Mouse (Mus musculus): ENCODE measurements around the gene Armc7.
"Not testable (repeated sequence)": the region's sequence is repeated elsewhere in the genome, so short reads cannot be mapped to it uniquely, and the experiment has no call there.

Gene Armc7

DNA sequence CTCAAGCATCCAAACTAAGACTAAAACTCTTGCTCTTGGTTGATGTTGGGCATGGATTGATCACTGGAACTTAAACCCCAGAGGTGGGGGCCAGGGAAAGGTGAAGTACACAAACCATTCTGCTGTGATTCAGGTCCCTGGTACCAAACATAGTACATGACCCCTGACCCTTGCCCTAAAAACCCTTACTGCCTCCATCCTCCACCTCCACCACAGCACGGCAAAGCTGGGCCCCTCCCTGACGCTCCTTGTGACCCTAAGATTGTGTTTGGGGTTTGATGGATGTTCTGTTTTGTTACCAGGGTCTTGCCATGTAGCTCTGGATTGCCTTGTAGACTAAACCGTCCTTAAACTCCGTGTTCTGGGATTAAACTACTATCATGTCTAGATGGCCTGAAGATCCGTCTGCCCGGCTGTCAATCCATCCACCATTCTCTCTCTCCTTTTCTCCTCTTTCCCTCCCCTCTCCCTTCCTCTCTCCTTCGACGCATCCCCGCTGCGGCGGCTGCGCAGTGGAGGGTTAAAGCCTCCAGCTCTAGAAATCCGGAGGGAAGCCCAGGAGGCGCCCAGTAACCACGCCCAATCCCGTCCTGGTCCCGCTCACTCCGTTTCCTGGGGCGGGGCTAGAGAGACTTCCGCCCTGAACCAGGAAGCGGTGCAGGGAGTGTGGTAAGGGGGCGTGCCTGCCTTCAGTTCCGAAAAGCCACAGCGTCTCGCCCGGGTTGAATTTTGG, at the start of gene Armc7:
TSS of gene Armc7 (plus strand) at position 643 of the 733 bp plus-strand sequence.
- peak; percentile 92 for DNase-seq (ENCODE audit: low read depth)

DNA sequence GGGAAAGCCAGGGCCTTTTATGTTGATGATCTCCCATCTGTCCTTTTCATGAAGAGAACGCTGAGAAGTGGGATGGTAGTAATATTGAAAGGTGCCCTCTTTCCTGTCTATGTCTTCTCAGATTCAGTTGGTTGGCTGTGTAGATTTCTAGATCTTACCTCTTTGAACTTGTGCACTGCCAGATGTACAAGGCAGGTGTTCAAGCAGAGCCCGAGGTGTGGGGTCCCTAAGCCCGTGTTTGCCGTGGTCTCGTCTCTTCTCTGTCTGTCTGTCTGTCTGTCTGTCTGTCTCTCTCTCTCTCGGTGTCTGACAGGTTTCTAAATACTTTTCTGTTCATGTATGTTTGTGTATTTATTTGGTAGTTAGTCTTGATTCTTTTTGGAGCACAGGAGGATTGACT, 49.8 kb upstream of the Armc7 start:
- no peak for DNase-seq (ENCODE audit: low read depth)

DNA sequence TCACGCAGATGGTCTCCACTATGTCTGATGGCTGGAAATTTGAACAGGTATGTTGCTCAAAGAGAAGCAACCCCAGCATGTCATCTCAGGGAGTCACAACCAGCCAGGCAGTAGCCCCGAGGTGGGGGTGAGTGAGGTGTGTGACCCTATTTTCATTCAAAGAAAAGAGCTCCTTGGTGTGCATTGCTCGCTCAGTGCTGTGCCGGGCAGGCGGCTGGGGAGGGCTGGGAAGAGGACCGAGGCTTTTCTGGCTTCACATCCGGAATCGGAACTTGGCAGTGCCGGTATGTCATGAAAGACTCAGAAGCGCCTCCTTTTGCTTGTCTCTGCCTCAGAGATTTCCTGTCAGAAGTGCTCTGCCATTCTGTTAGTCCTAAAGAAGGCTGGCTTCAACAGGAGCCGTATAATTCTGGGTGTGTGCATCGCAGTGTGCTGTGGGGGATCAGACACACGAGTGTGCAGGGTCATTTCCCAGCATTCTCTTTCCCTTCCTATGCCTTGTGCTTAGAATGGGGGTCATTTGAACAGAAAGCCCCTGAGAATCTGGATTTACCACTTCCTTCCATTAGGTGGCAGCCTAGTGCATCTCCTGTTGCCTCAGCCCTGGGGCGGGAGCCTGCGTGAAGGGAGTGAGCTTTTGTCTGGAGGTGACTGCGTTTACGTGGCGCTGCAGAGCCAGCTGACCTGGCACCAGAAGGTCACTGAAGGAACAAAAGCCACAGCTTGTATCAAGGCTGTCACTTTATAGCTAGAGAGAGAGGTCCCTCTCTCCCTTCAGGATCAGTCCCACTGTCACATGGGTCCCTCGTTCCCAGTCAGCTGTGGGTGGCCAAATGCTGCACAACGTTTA, 47.8 kb upstream of the Armc7 start:
- peak; percentile 91 for DNase-seq (ENCODE audit: low read depth)

DNA sequence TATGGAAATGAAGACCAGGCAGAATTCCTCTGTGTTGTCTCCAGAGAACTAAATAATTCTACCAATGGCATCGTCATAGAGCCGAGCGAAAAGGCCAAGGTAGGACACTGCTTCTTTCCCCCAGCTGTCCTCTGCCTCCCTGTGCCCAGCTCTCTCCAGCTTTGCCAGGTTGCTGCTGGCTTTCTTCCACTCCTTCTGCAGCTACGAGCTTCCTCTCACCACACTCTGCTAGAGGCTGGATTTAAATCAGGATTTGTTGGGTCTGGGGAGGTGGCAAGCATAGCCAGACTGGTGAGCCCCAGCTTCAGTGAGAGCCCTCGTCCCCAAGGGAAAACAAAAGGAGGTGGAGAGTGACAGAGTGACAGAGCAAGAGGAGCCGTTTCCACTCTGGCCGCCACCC, 46.2 kb upstream of the Armc7 start:
- no peak for DNase-seq (ENCODE audit: low read depth)

- DNase-seq (ENCODE audit: low read depth): no peak
These were observed 44.9 kb upstream of the Armc7 start for GRCm38 (mm10) chr11:115430561-115430960.

GRCm38 (mm10) chr11:115432814-115433213, 42.7 kb upstream of the Armc7 start:
- no peak for DNase-seq (ENCODE audit: low read depth)

GRCm38 (mm10) chr11:115433342-115433741, 42.1 kb upstream of the Armc7 start:
- no peak for DNase-seq (ENCODE audit: low read depth)

DNA sequence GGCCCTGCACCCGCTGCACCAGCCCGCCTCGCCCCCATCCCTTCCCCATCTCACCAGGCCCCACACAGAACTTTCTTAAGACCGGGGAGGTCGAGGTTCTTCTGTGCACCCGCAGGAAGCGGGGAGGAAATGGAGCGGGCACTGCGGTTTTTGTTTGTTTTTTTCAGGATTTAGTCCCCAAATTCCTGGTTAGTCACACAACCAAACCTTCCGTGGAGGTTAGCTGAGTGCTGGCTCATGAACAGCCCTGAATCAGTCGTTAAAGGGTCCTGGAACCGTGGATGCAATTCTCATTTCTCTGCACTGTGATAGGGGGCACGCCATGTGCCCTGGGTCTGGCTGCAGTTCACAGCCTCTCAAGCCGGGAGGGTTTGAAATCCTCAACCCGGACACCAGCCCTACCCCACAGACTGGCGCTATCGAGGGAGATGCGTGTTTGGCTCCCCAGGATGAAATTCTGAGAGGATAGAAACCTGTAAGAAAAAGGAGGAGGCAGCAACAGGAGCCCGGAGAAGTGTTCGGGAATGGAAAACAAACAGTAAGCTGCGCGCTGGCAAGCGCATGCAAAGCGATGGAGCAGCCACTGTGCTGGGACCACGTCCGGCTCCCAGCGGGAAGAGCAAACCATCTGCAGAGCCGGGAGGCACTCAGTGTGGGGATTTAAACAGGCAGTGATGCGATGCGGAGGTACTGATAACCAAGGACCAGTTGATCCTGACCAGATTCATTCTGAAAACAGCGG, 39.7 kb upstream of the Armc7 start:
- no peak for DNase-seq (ENCODE audit: low read depth)

- DNase-seq (ENCODE audit: low read depth): no peak
These were observed 37.8 kb upstream of the Armc7 start for GRCm38 (mm10) chr11:115437571-115438122.

- no peak for DNase-seq (ENCODE audit: low read depth)
These were observed 36.1 kb upstream of the Armc7 start for GRCm38 (mm10) chr11:115439326-115439725.

DNA sequence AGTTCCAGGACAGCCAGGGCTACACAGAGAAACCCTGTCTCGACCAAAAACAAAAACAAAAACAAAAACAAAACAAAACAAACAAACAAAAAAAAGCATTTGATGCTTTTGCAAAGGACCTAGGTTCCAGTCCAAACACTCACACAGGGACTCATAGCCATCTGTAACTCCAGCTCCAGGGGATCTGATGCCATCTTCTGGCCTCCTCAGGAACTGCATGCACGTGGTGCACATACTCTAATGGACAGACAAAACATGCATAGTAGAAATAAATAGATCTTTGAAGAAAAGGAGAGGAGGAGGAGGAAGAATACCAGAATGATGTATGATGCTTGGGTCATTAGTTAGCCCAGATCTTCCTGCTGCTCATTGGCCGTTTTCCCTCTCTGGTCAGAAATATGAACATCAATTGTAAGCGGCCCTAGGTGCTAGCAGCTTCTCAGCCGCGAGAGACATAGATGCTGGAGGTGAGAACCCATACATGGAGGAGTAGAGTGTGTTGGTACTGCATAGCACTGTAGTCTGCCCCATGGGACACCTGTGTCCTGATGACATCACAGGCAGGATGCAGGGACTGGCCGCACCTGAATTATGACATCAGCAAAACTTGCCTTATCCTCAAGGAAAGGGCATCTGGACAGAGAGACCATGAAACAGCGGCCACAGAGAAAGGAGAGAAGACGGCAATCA, 35.4 kb upstream of the Armc7 start, which contains the start of gene Trim80:
TSS of gene Trim80 (plus strand) at position 640 of the 690 bp plus-strand sequence.
- no peak for DNase-seq (ENCODE audit: low read depth)

- DNase-seq (ENCODE audit: low read depth): no peak
These were observed 34.0 kb upstream of the Armc7 start for GRCm38 (mm10) chr11:115441417-115441816.

- DNase-seq (ENCODE audit: low read depth): no peak
These were observed 28.6 kb upstream of the Armc7 start for GRCm38 (mm10) chr11:115446906-115447305.

GRCm38 (mm10) chr11:115447321-115447885, 28.1 kb upstream of the Armc7 start:
- DNase-seq (ENCODE audit: low read depth): no peak

DNA sequence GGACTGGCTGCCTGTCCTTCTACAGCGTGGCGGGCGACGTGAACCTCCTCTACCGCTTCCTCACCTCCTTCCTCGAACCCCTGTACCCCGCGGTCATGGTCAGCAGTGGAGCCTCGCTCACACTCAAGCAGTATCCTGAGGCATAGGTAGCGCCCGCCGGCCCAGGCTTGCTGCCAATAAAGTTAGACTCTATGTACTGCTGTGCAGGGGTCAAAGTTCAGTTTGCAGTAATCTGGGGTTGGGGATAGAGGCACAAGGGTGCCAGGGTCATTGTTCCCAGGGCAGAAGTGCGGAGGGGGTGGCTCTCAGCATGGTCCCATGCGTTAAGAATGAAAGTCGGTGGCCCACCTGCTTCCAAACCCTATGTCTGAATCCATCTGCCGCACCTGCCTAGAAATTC, 27.4 kb upstream of the Armc7 start:
- DNase-seq (ENCODE audit: low read depth): no peak

DNA sequence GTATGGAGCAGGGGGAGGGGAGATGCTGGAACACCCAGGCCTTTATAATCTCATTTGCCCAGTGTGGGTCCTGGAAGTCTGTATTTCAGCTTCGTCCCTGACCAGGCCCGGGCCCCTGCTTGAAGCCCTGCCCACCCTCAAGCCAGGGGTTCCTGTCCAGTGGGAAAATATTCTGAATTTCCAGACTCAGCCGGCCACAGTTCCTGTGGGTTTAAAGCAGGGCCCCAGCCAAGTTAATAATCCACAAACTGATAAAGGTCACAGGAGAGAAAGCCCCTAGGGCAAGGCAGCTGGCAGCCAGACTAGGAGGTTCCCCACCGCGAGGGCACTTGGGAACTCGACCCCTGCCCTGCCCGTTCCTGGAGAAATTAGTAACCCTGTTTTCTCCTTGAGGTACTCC, 26.5 kb upstream of the Armc7 start:
- no peak for DNase-seq (ENCODE audit: low read depth)

DNA sequence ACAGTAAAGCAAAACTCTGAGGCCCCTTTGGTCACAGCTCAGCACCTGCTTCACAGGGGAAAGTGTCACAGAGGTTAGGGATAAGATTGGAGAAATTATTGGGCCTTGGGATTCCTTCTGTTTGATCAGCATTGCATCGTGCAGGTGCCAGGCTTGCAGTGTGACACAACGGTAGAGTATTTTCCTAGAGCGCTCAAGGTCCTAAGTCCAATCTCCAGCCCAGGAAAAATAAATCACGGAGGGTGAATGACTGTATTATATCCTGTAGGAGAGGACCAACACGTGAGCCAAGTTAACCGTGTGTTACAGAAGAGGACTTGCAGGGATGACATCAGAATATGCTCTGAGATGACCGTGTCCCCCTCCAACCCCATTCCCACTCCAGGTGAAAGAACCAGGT, 25.3 kb upstream of the Armc7 start:
- no peak for DNase-seq (ENCODE audit: low read depth)

GRCm38 (mm10) chr11:115451781-115452241, 23.7 kb upstream of the Armc7 start:
- DNase-seq (ENCODE audit: low read depth): peak; percentile 93

GRCm38 (mm10) chr11:115452281-115452860, 23.1 kb upstream of the Armc7 start:
- DNase-seq (ENCODE audit: low read depth): no peak

- DNase-seq (ENCODE audit: low read depth): peak; percentile 37
These were observed 22.2 kb upstream of the Armc7 start for GRCm38 (mm10) chr11:115453306-115453705.

DNA sequence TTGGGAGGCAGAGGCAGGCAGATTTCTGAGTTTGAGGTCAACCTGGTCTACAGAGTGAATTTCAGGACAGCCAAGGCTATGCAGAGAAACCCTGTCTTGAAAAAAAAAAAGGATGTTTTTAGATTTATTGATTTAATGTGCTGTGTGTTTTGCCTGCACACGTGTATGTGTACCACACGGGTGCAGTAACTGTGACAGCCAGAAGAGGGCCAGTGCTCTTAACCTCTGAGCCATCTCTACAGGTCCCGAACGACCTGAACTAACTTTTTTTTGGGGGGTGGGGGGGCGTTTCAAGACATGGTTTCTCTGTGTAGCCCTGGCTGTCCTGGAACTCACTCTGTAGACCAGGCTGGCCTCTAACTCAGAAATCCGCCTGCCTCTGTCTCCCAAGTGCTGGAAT, 20.6 kb upstream of the Armc7 start:
- DNase-seq (ENCODE audit: low read depth): not testable (repeated sequence)

Measured in naive thymus-derived CD4-positive, alpha-beta T cell, adult 2 months (primary cell).